Mouse (Mus musculus): ENCODE measurements at regions not wholly inside any gene's neighbourhood (a gene's known extent, or its start where the extent isn't known, plus 50 kb on each side); places are given as distances from the start of the nearest gene placed in this dataset.

DNA sequence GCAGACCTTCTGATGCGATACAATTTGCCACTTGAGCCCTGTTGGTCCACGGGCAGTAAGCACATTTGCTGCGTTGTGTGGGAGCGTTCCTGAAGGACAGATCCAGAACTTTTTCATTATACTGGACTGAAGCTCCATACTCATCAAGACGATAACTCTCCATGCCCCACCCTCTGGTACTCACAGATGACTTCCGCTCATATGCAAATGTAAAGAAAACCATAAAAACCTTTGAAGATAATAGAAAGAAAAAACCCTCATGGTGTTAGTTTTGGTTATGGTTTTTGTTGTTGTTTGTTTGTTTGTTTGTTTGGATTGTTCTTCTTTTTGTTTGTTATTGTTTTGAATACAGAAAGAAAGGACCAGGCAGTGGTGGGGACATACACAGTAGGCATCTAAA lies 86.0 kb upstream of the Calm2 start:
- ATAC-seq (ENCODE audit: low FRiP score, low TSS enrichment) (no peak), DNase-seq (ENCODE audit: low spot score) (no peak)
- Histone ChIP-seq H3K9me3 (ENCODE audit: control insufficient read depth, low read length) (no peaks in the 10 kb centered on the region), H3K4me1 (replicated peaks; ENCODE audit: control insufficient read depth, insufficient read depth) (peaks cover 8% of the 10 kb centered on the region), H3K4me3 (ENCODE audit: low read depth, low read length) (no peak overlapping the region), H3K27ac (replicated peaks) (no peak overlapping the region), H3K36me3 (ENCODE audit: control insufficient read depth, insufficient read depth, low read length) (no peaks in the 10 kb centered on the region), H3K27me3 (ENCODE audit: control insufficient read depth, insufficient read depth, low read length) (no peaks in the 10 kb centered on the region), H3K4me2 (replicated peaks; ENCODE audit: low read depth) (no peak overlapping the region), H3K9ac (ENCODE audit: low read length) (no peak overlapping the region)
- 51% methylated on average over 6 of the region's 6 CpGs for WGBS
- TF ChIP-seq EP300 (optimal IDR thresholded peaks at IDR 0.05): no peak
- no peak for TF ChIP-seq CTCF (IDR thresholded peaks at IDR 0.05; ENCODE audit: low read depth)

DNA sequence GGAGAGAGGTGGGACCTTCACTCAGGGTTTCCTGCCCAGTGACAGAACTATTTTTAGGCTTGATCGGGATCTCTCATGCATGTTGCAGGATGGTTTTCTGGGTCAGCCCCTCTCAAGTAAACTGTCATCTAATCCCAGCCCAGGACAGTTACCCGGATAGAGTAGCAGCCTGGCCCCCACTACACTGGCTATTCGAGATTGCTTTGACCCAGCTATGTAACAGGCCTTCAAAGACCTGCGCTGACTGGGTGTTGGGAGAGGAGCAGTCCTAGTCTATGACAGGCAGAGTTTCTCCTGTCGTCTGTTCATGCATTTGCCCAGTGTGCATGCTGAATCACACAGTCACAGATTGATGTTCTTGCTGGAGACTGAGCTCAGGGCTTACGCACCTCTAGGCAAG lies 86.2 kb upstream of the Epcam start:
- ATAC-seq (ENCODE audit: low FRiP score, low TSS enrichment): no peak
- TF ChIP-seq EP300 (optimal IDR thresholded peaks at IDR 0.05) (no peak), CTCF (IDR thresholded peaks at IDR 0.05; ENCODE audit: low read depth) (no peak)
- no peaks in the 10 kb centered on the region for H3K27me3 ChIP-seq (ENCODE audit: control insufficient read depth, insufficient read depth, low read length)
- no peak for DNase-seq (ENCODE audit: low spot score)
- no peaks in the 10 kb centered on the region for H3K4me1 ChIP-seq (replicated peaks; ENCODE audit: control insufficient read depth, insufficient read depth)
- no peak overlapping the region for H3K4me2 ChIP-seq (replicated peaks; ENCODE audit: low read depth)
- H3K4me3 ChIP-seq (ENCODE audit: low read depth, low read length): no peak overlapping the region
- no peaks in the 10 kb centered on the region for H3K36me3 ChIP-seq (ENCODE audit: control insufficient read depth, insufficient read depth, low read length)
- H3K9me3 ChIP-seq (ENCODE audit: control insufficient read depth, low read length): peaks cover 7% of the 10 kb centered on the region; the same call in 1 of the 2 replicates
- H3K9ac ChIP-seq (ENCODE audit: low read length): no peak overlapping the region
- 67% methylated on average over 6 of the region's 6 CpGs for WGBS
- no peak overlapping the region for H3K27ac ChIP-seq (replicated peaks)

DNA sequence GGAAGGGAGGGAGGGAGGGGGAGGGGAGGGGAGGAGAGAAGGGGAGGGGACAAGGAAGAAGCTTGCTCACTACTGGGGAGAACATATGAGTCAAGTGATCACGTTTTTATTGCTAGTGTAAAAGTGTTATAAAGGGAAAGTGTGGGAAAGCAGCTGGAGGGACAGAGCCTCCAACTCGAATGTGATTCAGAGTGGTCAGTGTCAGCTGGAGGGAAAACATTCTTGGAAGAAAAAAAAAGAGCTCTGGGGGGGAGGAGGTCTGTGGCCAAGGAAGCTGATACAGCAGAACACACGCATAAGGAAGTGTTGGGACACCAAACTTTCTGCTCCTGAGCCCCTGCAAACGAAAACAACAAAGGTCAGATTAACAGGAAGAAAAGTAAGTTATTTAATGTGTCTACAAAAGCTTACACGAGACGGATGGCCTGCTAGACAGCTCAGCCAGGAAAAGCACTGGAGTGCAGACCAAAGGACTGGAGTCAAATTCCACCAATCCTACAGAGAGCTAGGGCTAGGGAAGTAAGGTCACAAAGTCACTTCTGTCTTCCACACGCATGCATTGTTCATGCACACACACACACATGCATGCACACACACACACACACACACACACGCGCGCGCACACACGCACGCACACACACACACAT lies 85.1 kb upstream of the Epcam start:
- 44% methylated on average over 13 of the region's 13 CpGs for WGBS
- Histone ChIP-seq H3K4me3 (ENCODE audit: low read depth, low read length) (no peak overlapping the region), H3K9ac (ENCODE audit: low read length) (no peak overlapping the region), H3K27me3 (ENCODE audit: control insufficient read depth, insufficient read depth, low read length) (no peaks in the 10 kb centered on the region), H3K9me3 (ENCODE audit: control insufficient read depth, low read length) (no peaks in the 10 kb centered on the region), H3K36me3 (ENCODE audit: control insufficient read depth, insufficient read depth, low read length) (no peaks in the 10 kb centered on the region), H3K4me1 (replicated peaks; ENCODE audit: control insufficient read depth, insufficient read depth) (no peaks in the 10 kb centered on the region), H3K4me2 (replicated peaks; ENCODE audit: low read depth) (no peak overlapping the region), H3K27ac (replicated peaks) (0 out of 2 replicates have a peak overlapping the region, but pooled peaks have one; percentile 24)
- DNase-seq (ENCODE audit: low spot score) (no peak), ATAC-seq (ENCODE audit: low FRiP score, low TSS enrichment) (peak; percentile 36; the same call in 1 of the 2 replicates)
- no peak for TF ChIP-seq EP300 (optimal IDR thresholded peaks at IDR 0.05)
- no peak for TF ChIP-seq CTCF (IDR thresholded peaks at IDR 0.05; ENCODE audit: low read depth)

DNA sequence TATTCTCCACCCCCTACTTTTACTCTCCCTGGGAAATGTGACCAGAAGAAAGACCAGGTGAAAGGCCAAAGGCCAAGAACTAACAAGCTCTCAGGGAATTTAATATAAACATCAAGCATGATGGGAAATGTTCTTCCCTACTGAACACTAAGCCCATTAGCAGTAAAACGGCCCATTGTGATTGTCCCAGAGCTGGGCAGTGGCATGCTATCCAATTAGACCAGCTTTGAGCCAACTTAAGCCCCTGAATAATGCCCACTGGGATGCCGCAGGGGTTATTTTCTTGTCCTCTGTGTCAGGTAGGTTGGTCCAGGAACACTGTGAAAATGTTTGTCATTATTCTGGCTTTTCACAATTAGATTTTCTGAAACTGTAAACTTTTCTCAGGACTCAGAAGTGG lies 81.2 kb upstream of the Epcam start:
- Histone ChIP-seq H3K4me3 (ENCODE audit: low read depth, low read length) (no peak overlapping the region), H3K27me3 (ENCODE audit: control insufficient read depth, insufficient read depth, low read length) (no peaks in the 10 kb centered on the region)
- WGBS: 54% methylated on average over 2 of the region's 2 CpGs

DNA sequence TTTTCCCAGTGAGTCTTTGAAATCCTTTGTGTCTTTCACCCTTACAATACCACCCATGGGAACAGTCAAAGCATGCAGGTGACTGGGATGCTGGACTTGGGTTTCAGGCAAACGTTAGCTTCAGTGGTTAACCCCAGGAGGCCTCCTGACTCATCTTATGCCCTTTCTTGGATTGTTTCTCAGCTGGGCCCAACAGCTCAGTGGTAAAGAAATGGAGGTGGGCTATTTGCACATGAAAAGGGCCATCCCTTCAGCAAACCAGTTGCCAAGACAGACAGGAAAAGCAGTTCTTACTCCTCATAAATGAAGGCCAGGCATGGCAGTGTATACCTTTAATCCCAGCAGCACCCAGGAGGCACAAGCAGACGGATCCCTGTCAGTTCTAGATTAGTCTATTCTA lies 77.4 kb upstream of the Epcam start:
- WGBS: 55% methylated on average over 2 of the region's 2 CpGs
- ATAC-seq (ENCODE audit: low FRiP score, low TSS enrichment) (no peak), DNase-seq (ENCODE audit: low spot score) (no peak)
- Histone ChIP-seq H3K36me3 (ENCODE audit: control insufficient read depth, insufficient read depth, low read length) (no peaks in the 10 kb centered on the region), H3K4me2 (replicated peaks; ENCODE audit: low read depth) (no peak overlapping the region), H3K4me3 (ENCODE audit: low read depth, low read length) (no peak overlapping the region), H3K9me3 (ENCODE audit: control insufficient read depth, low read length) (no peaks in the 10 kb centered on the region), H3K4me1 (replicated peaks; ENCODE audit: control insufficient read depth, insufficient read depth) (no peaks in the 10 kb centered on the region), H3K27me3 (ENCODE audit: control insufficient read depth, insufficient read depth, low read length) (no peaks in the 10 kb centered on the region), H3K9ac (ENCODE audit: low read length) (no peak overlapping the region), H3K27ac (replicated peaks) (no peak overlapping the region)
- TF ChIP-seq EP300 (optimal IDR thresholded peaks at IDR 0.05) (no peak), CTCF (IDR thresholded peaks at IDR 0.05; ENCODE audit: low read depth) (no peak)

More for the DNA sequence above, 81.2 kb upstream of the Epcam start:
- TF ChIP-seq CTCF (IDR thresholded peaks at IDR 0.05; ENCODE audit: low read depth) (no peak), EP300 (optimal IDR thresholded peaks at IDR 0.05) (no peak)
- H3K9ac ChIP-seq (ENCODE audit: low read length): no peak overlapping the region
- H3K9me3 ChIP-seq (ENCODE audit: control insufficient read depth, low read length): no peaks in the 10 kb centered on the region
- H3K27ac ChIP-seq (replicated peaks): no peak overlapping the region
- no peaks in the 10 kb centered on the region for H3K4me1 ChIP-seq (replicated peaks; ENCODE audit: control insufficient read depth, insufficient read depth)
- no peak overlapping the region for H3K4me2 ChIP-seq (replicated peaks; ENCODE audit: low read depth)
- no peak for DNase-seq (ENCODE audit: low spot score)
- no peak for ATAC-seq (ENCODE audit: low FRiP score, low TSS enrichment)
- H3K36me3 ChIP-seq (ENCODE audit: control insufficient read depth, insufficient read depth, low read length): no peaks in the 10 kb centered on the region

DNA sequence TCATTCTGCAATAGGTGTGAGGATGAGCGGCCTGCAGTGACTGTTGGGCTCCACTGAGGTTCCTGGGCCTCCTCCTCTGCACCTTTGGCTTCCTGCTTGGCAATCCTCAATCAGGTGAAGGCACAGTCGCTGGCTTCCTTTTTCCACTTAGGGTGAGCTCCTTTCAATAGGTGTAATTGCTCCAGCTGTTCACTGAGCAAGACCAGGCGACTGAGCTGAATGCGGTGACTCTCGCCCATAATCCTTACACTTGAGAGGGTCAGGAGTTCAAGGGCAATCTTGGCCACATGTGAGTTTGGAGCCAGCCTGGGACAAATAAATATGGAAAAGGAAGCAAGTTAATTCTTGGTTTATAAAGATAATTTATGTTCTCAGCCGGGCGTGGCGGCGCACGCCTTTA lies 76.1 kb upstream of the Epcam start:
- DNase-seq (ENCODE audit: low spot score): no peak
- Histone ChIP-seq H3K27me3 (ENCODE audit: control insufficient read depth, insufficient read depth, low read length) (no peaks in the 10 kb centered on the region), H3K4me1 (replicated peaks; ENCODE audit: control insufficient read depth, insufficient read depth) (no peaks in the 10 kb centered on the region), H3K27ac (replicated peaks) (no peak overlapping the region), H3K9me3 (ENCODE audit: control insufficient read depth, low read length) (no peaks in the 10 kb centered on the region), H3K4me3 (ENCODE audit: low read depth, low read length) (no peak overlapping the region), H3K4me2 (replicated peaks; ENCODE audit: low read depth) (no peak overlapping the region), H3K9ac (ENCODE audit: low read length) (no peak overlapping the region), H3K36me3 (ENCODE audit: control insufficient read depth, insufficient read depth, low read length) (no peaks in the 10 kb centered on the region)
- 91% methylated on average over 10 of the region's 10 CpGs for WGBS
- no peak for ATAC-seq (ENCODE audit: low FRiP score, low TSS enrichment)
- TF ChIP-seq EP300 (optimal IDR thresholded peaks at IDR 0.05): no peak
